Mouse (Mus musculus) layer of hippocampus, adult 9-10 months (tissue): ENCODE measurements at regions not wholly inside any gene's neighbourhood (a gene's known extent, or its start where the extent isn't known, plus 50 kb on each side); places are given as distances from the start of the nearest gene placed in this dataset.
"Not testable (repeated sequence)": the region's sequence is repeated elsewhere in the genome, so short reads cannot be mapped to it uniquely, and the experiment has no call there.

Experiments used
- DNase-seq: peaks from one replicate; pipeline ENCODE4 v3.0.0; 2022; ENCODE audit warnings: low spot score

DNA sequence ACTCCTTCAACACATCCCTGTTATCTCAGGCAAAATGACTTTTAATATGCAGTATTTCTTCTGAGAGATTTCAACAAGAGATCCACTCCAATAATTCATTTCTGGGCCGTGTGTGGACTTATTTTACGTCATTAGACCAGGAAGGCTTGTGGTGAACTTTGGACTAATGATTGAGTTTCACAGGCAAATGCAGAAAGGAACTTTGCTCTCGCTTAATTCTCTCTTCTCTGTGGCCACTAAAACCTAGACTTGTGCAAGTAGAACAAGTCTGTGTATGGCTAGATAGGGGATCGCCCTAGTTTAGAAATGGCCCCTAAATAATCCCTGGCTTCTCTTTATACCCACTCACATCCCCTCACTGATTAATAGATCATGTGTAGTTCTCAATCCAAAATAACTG is 50.6 kb upstream of the Ppp1r12a start:
- DNase-seq: no peak

DNA sequence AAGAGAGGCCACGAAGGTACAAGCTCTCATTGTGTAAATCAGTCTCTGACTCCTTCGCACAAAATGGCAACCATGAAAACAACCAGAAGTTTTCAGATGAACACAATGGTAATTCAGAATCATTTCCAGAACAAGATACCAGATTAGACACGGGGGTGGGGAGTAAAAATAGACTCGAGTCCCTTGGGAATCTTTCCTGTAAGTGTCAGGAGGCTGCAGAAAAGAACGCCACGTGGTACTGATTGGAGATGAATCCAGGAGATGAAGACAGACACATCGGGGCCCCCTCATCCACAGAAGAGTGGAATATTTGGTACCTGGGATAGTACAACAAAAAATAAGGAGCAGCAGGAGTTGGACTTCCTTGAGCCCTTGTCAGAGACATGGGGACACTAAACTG is 51.1 kb upstream of the Ppp1r12a start:
- no peak for DNase-seq

DNA sequence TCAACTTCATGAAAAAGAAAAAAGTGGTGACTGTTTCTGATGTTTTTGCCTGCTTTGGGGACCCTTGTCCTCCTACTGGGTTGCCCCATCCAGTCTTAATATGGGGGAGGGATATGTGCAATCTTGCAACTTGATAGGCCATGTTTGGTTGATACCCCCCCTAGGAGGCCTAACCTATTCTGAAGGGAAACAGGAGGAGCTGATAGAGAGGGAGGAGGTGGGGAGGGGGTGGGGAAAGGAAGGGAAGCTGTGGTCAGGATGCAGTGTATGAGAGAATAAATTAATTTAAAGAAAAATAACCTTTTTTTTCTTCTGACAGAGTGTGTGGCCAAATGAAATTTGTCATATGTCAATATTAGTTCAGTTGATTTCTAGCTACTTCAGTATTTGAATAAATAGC is 51.8 kb upstream of the Ppp1r12a start:
- no peak for DNase-seq

DNA sequence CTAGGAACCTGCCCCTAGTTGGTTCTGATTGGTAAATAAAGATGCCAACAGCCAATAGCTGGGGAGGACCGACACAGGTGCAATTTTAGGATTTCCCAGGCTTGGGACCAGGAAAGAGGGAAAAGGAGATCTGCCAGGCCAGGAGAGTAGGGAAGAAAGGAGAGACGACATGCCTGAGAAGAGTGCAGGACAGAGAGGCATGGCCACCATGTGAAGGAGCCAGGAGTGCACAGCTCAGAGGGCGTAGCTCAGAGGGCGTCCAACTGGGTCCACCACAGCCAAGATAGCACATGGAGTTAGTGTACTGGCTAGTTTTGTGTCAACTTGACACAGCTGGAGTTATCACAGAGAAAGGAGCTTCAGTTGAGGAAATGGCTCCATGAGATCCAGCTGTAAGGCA is 53.5 kb upstream of the Ppp1r12a start:
- not testable (repeated sequence) for DNase-seq

DNA sequence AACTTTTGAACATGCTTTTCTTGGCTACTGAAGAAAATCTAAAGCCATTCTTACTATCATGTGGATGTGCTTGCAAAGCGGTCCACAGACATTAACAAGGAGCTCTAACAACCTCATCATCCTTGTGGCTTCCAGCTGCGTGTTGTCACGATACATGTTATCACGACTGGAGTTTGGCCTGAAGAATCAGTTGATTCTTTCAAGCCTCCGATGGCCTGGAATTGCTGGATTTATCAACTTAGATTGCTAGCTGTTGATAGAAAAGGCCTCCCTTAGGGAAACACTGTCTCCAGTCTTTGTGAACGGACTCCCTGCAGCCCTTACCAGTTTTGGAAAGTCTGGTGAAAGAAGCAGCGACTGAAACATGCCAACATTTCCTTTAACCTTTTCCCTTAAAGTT is 60.5 kb upstream of the Ppp1r12a start:
- DNase-seq: no peak

DNA sequence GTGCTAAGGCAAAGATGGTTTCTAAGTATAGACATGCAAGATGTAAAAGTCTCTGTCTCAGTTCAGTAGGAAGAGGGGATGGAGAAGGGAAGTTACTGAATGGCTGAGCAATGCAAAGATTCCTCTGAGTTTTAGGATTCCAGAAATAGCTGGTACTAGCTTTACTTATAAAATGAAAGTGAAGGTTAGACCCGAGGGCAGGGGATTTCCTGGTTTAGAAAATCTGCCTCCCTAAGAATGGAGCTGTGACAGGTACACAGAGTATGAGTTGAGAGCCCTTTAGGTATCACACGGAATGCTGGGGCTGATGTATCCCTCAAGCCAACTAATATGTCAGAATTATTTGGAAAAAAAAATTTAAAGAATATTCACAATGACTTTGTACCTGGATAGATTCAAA is 69.0 kb upstream of the Ppp1r12a start:
- no peak for DNase-seq

DNA sequence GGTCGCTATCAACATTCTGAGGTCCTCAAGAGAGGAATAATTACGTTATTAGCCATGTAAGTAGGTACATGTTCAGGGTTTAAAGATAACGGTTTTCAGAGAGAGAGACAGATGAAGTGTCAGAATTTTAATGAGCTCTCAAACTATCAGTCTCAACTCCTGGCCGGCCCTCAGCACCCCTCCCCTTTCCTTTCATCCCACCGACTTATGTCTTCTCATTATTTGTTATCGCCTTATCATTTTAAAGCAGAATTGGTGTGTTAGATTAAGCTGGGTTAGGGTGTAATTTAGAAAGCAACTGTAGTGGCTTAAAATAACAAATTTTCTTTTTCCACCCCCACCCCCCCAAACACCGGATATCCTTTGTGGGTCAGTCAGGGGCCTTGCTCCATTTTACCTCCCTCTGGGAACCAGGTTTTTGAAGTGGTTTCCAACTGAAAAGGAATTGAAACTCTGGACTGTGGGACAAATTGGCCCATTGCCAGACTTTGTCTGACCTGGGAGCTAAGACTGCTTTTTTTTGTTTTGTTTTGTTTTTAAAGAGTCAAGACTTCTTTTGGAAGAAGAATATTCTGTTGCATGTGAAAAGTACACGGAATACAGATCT is 72.5 kb upstream of the Ppp1r12a start:
- DNase-seq: no peak

DNA sequence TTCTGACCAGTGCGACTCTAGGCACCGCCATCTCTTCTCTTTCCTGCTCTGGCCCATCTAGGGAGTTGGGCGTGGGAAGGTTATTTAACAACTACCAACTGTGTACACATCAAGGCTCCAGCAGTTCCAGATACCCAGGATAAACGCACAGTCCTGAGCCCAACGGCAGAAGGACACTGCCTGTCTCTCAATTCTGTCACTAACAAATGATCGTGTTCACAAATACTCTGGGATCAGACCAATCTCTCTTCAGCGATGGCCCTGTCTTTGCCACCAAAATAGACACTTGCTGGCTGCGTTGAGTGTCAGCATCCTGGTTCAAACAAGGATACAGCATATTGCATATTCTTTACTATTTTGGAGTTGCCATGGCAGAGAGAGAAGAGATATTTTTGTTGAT is 73.1 kb upstream of the Ppp1r12a start:
- DNase-seq: no peak

DNA sequence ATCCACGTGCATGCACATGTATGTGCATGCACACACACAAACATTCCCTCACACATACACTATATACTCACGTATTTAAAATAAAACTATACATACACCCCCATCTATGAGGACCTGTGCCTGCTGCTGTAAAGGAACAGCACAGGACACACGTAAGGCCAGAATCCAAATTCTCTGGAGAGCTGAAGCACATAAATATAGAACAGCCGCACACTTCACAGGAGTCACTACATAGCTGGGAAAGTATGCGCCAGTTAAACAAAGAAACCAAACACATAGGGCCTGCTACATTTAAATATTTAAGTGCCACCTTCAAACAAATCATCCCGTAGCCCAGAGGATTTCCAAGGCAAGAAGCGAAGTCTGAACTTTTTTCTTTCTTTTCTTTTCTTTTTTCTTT is 73.8 kb upstream of the Ppp1r12a start:
- DNase-seq: no peak

DNA sequence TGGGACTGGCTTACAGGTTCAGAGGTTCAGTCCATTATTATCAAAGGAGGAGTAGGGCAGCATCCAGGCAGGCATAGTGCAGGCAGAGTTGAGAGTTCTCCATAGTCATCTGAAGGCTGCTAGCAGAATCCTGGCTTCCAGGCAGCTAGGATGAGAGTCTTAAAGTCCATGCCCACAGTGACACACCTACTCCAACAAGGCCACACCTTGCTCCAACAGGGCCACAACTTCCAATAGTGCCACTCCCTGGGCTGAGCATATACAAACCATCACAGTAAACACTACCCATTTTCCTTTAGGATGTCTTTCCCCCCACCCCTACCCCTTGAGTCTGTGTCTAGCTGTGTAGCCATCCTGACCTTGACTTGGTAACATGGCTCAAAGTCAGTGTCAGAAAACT is 78.8 kb upstream of the Ppp1r12a start:
- no peak for DNase-seq

DNA sequence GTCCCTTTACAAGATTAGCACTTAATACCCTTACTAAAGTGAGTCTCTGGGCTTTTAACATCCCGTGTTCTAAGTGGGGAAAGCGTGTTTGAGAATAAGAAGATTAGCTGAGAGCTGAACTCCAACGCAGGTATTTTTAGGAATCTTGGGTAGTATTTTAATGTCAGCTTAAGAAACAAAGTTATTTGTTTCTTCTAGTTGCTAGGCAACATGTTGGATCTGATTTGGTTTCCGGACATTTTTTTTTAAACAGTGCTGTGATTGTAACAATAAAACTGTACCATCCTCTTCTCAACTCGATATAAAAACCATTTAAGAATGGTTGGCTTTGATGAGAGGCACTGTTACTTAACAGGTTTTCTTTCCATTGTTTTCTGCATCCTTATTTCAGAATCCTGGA is 86.8 kb upstream of the Ppp1r12a start:
- DNase-seq: no peak

DNA sequence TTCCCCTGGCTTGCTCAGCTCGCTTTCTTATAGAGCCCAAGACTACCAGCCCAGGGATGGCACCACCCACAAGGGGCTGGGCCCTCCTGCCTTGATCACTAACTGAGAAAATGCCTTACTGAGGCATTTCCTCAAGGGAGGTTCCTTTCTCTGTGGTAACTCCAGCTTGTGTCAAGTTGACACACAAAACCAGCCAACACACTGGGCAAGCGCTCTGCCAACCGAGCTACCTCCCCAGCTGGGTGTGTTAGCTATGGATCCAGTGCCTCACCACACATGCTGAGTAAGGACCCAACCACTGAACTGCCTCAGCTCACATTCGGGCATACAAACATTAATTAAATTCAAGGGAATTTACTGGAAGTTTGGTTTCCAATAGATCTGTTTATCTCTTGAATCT is 88.2 kb upstream of the Ppp1r12a start:
- no peak for DNase-seq

DNA sequence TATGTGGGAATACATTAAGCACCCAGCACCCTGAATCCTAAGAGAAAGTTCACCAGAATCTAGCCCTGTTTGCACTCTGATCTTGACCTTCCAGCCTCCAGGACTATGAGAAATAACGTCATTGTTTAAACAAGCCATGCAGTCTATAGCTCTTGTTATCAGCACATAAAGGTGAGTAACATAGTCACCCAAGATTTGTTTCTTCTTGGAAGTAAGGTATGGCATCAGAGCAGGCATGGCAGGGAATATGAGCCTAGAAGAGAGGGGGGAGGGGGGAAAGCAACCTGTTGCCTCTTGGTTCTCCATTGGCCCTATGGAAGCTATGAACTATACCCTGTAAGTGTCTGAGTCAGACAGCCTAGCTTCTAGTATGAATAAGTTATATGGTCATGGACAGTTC is 89.8 kb upstream of the Ppp1r12a start:
- no peak for DNase-seq

DNA sequence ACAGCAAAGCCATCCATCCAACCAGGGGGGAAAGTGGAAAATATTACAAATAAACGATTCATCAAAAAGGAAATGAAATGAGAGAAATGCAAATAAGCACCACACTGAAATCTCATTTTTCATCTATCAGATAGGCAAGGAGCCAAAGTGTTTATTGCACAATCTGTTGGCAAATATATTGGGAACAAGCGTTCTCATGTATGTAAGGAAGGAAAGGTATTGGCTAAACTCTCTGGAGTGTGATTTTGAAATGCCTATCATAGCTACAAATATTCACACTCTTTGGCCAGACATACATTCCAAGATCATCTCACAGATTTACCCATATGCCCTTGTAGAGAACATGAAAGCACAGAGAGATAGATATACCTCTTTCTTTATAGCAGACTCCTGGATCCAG is 90.6 kb upstream of the Ppp1r12a start:
- DNase-seq: no peak

DNA sequence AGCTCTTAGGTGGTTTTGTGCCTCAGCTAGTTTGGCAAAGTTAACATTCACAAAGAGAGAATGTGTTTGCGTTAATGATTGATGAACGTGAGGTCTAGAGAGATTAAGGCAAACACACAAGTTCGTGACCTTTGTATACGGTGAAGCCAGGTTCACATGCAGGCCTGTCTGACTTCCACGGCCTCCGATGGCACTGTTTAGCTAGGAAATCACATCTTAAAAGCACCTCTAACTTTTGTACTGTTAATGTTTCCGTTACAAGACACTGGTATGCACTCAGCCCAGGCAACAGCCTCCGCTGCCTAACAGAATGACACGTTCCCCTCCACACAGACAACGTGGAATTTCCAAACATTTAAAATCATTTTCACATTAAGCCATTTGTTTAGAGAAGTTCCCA is 94.3 kb upstream of the Ppp1r12a start:
- no peak for DNase-seq

DNA sequence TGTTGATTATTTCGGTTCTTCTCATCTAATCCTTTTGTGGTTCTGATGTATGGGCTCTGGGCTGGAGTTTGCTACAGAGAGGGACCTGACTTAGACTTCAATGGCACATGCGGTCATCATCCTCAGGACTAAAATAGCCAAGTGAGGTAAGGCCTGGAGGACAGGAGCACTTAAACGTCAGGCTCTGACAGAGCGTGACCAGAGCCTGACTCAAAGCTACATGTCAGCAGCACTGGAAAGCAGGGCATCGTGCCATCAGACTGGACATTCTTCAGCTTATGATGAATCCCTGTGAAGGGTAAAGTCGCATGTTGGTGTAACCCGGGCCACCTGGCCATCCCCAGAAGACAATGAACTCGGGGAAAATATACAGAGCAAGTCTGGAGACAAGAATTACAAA is 95.8 kb upstream of the Ppp1r12a start:
- no peak for DNase-seq

DNA sequence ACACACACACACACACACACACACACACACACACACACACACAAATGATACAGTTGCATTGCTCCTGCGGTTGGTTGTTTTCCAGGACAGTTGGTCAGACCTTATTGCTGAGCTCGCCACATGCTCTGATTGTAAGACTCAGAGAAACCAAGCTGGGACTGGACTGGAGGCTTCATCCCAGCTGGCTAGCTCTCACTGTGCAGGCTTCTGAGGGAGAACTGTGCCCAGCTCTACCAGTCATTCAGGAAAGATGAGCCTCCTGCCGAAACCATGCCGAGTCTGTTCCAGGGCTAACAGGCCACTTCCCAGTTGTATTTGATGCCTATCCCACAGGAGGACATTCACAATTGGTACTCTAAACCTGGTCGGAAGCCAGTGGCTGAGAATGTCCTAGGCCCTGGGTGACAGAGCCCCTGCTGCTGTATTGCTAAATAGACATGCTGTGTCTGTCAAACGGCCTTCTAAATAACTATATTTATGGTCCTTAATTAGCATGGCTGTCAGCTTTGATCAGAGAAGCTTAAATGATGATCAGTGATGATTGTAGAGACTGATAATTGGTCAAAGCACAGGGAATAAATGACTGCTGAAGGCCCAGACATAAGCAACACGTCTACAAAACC is 100.1 kb upstream of the Ppp1r12a start:
- DNase-seq: no peak

DNA sequence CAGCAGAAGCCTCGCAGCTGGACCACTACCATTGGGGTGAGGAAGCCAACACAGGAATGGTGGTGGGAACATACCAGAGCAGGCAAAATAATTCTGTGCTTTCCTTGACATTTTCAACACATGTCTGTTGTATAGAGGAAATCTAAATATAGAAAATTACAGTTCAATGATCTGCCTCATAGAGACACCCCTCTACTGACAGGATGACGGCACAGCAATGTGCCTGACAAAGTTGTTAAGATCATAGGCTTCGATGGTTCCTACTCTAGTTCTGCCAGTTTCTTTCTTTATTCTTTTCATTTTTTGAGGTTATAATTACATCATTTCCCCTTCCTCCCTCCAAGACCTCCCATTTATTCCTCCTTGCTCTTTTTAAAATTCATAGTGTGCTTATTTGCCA is 101.4 kb upstream of the Ppp1r12a start:
- no peak for DNase-seq

DNA sequence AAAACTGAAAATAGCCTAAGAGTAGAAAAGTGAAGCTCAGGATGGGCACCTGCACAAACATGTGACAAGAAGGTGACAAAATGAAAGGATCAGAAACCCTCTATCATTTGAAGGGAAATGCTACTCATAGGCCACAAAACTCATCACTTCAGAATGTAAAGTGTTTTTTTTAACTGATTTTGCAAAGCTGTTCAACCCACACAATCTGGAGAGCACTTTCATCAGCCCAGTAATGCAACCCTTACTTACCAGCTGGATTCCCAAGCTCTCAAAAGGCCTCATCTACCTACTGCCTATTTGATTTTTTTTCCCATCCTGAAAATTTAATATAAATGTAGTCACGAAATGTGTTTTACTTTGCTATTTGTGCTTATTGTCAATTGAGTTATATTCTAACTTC is 110.4 kb upstream of the Ppp1r12a start:
- DNase-seq: no peak

DNA sequence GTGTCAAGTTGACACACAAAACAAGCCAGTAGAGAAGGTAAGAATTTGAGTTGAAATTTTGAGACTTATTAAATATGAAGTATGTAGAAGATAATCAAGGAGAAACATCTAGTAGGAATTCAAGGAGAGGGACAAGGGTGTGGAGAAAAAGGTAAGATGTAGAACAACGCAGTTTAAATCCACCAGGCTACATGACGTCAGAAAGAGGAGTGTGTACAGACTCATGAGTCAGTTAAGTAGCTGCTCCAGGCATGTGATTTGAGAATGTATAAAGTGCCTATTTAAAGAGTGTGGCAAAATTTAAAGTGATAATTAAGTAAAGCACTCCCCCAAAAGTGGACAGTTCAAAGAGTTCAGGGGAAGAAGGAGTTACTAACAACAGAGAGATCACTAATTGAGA is 113.6 kb upstream of the Ppp1r12a start:
- no peak for DNase-seq

DNA sequence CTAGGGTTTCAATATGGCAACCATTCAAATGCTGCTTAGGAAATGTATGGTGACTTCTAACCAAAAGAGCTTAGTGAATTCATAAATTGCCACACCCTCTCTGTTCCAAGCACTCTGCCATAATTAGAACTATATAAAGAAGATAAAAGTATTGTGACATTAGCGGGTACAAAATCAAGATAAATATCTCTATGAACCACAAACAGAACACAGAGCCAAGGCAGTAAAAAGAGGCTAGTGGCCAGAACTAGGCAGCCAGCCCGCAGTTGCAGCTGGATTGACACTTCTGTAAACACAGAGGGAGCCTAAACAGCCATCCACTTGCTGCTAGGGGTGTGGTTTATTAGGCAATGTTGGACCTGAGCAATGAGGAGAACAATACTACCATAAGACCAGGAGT is 118.5 kb upstream of the Ppp1r12a start:
- no peak for DNase-seq

DNA sequence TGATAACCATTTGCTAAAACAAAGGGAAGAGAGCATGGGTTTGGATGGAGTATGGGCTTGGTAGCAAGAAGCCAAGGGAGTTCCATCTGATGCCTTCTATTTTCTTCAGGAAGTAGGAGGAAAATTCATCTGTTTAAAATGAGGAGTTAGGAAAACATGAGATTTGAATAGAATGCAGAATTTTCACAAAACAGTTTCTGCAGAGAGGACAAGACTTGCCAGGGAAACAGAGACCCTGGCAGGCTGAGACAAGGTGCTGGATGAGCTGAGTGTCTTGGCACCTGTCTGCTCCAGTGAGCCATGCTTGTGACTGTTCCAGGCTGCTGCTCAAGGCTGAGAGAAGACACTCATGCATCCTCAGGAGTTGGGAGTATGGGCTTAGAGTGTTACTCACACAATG is 122.0 kb upstream of the Ppp1r12a start:
- no peak for DNase-seq

DNA sequence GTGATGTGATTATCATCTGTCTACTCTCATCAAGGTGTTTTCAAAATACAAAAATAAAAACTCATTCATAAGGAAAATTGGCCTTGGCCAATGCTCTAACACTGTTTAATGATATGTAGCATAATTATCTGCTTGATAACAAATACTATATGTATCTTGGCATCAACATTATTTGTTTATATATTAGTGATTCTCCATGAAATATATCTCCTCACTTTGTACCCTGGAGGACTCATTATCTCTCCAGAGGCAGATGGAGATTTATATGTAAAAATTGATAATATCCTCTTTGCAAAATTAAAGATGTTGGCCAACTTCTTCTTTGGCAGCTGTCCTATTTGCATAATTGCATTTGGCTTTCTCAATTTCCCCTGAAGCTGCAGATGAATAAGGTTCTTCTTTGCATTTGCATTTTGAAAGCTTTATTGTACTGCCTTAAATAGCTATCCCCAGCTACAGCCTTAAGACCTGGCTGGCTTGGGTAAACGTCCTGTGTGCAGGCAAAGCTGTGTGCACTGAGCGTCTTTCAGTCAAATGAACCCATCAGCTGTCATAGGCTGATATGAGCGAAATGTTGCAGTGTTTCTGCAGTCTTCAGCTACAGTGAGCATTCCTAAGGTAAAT is 124.7 kb upstream of the Otogl start:
- no peak for DNase-seq

DNA sequence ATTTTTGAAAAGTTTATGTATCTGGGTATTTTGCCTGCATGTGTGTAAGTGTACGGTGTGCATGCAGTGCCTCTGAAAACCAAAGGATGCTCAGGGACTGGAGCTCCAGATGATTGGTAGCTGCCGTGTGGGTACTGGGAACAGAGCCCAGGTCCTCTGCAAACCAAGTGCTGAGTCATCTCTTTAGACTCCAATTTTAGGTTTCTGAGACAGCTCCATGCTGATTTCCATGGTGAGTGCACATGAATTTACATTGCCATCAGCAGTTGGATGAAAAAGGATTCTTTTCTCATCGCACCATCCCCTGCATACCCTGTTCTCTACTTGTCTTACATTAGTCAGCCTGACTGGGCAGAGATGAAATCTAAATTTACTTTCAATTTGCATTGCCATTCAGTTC is 122.1 kb upstream of the Otogl start:
- DNase-seq: peak; percentile 26
